Comparison of ENCODE assay signal across 15 mouse cellular contexts in genomic region chr4:140873011-140873410, GRCm38 (mm10). TPM values are rescaled to one million over a fixed set of nuclear protein-coding genes. Genes with fewer than 3 reads are reported as not detected.
"Had no signal": no experiment of that assay in that cellular context is flagged by ENCODE, and none has a peak within 500 bp of the region (broad histone marks: within the 10 kb centered on the region; RNA-seq: fewer than 3 reads in every experiment).

No protein-coding gene starts in this region.

- H3K27ac ChIP-seq: limb, embryonic 10.5 days; liver, embryonic 14.5 days; lung, embryonic 15.5 days; midbrain, embryonic 13.5 days had no signal

- H3K36me3 ChIP-seq: limb, embryonic 10.5 days; lung, embryonic 15.5 days; midbrain, embryonic 13.5 days had no signal

- H3K4me3 ChIP-seq: limb, embryonic 10.5 days; lung, embryonic 15.5 days; midbrain, embryonic 13.5 days had no signal

- DNase-seq: kidney, adult 11 months; kidney, postnatal 14 days; lung, postnatal 14 days; right cerebral cortex, postnatal 25 days; thymus, postnatal 36 days had no signal

RNA-seq across cellular contexts. Expression of gene Padi1, which starts 27.4 kb away (rescaled TPM):
- total RNA-seq: layer of hippocampus, postnatal 14 days; left cerebral cortex, adult 18-20 months; left cerebral cortex, postnatal 14 days had no signal
- polyA plus RNA-seq: midbrain, embryonic 13.5 days; midbrain, postnatal 0 days; neural tube, embryonic 14.5 days; small intestine, adult 2 months had no signal
